Mouse (Mus musculus): ENCODE measurements around the gene Dapp1. TPM values are rescaled to one million over a fixed set of nuclear protein-coding genes. Genes with fewer than 3 reads are reported as not detected.

Dapp1 gene
- total and polyA plus RNA-seq, 3 experiments = 53.5 to 63.6 (median 62.8) TPM

DNA sequence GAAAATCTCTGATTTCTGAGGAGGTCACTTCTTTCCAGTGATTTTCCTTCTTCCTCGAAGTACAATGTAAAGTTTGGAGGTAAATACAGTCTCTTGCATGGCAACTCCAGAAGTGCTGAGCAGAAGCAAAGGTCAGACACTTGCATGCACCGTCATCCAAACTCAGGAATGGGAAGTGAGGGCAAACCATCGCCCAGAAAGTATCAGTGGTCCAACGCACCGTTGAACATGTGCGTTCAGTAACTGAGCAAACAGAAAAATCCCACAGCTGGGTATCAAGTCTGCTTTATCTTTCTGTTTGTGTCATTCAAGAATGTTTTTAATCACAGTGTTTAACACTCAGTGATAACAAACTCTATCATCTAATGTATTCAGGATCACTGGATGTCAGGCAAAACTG lies 21.2 kb upstream of the Dapp1 start (continued):
- TF ChIP-seq CHD1 (IDR thresholded peaks at IDR 0.05; ENCODE audit: low read depth, low read length) = peak; percentile 72; the same call in 1 of the 2 replicates
- TF ChIP-seq EP300 (IDR thresholded peaks at IDR 0.05; ENCODE audit: low read length) = peak; percentile 69

- H3K4me3 ChIP-seq (replicated peaks in 1 of 3; ENCODE audit: low read depth in 2 of 3, low read length in 2 of 3, poor library complexity in 1 of 3) = peak overlapping the region; percentile 2 to 31 (median 9)
- peaks cover 7% of the 10 kb centered on the region for H3K9me3 ChIP-seq (replicated peaks; ENCODE audit: low read length)
- in situ Hi-C loops (cut with MboI; ENCODE audit: low pct_ligation_motif_present, low pct_unique_long_range_greater_than_20kb, low sequenced_read_pairs) (loop anchor here (5.0 kb wide), 1 partner anchor 65 kb away; the partner anchor contains the start of genes 1110002E22Rik and Gm5105), dilution Hi-C loops (cut with MboI; ENCODE audit: extremely low pct_ligation_motif_present, extremely low pct_unique_long_range_greater_than_20kb, low sequenced_read_pairs) (no loop called here)
- DNase-seq (ENCODE audit: extremely low read depth) = peak; percentile 87
- H3K4me1 ChIP-seq (ENCODE audit: control insufficient read depth in 1 of 2, insufficient read depth in 2 of 2) = peaks cover 25 to 76% of the 10 kb centered on the region in 2 experiments
- no peaks in the 10 kb centered on the region for H3K36me3 ChIP-seq (replicated peaks in 1 of 2; ENCODE audit: control insufficient read depth in 1 of 2, insufficient read depth in 1 of 2, low read length in 1 of 2)
- H3K27ac ChIP-seq (ENCODE audit: insufficient read depth, low read depth) = peak overlapping the region; percentile 56
- H3K4me2 ChIP-seq (ENCODE audit: insufficient read depth, low read depth, poor library complexity, severe bottlenecking) = peak overlapping the region; percentile 96
- peak overlapping the region; percentile 63 for H3K9ac ChIP-seq (ENCODE audit: insufficient read depth, low read depth)
- 0 out of 2 replicates have a peak, but pooled peaks cover 3% of the 10 kb centered on the region for H3K79me2 ChIP-seq (replicated peaks; ENCODE audit: control insufficient read depth, extremely low read depth, insufficient read depth, poor library complexity, severe bottlenecking)
- no peaks in the 10 kb centered on the region for H3K27me3 ChIP-seq (replicated peaks)
- no peak for TF ChIP-seq KAT2A (IDR thresholded peaks at IDR 0.05; ENCODE audit: insufficient replicate concordance, low read length)
- no peak; the same call in 1 of the 2 replicates for TF ChIP-seq SIN3A (IDR thresholded peaks at IDR 0.05; ENCODE audit: low read length)
- peak; percentile 50; the same call in 1 of the 2 replicates for TF ChIP-seq GABPA (IDR thresholded peaks at IDR 0.05; ENCODE audit: insufficient replicate concordance, low read depth, low read length)
- TF ChIP-seq MEF2A (IDR thresholded peaks at IDR 0.05; ENCODE audit: borderline replicate concordance, low read depth, low read length) = peak; percentile 92; the same call in 1 of the 2 replicates
- no peak for TF ChIP-seq MXI1 (IDR thresholded peaks at IDR 0.05; ENCODE audit: low read depth, low read length)
- TF ChIP-seq RCOR1 (conservative IDR thresholded peaks at IDR 0.05; ENCODE audit: low read depth, low read length) = no peak
- TF ChIP-seq CHD1 (IDR thresholded peaks at IDR 0.05; ENCODE audit: low read depth, low read length) = no peak
- peak; percentile 60; the same call in 1 of the 2 replicates for TF ChIP-seq ZNF384 (IDR thresholded peaks at IDR 0.05; ENCODE audit: low read depth, low read length)
- TF ChIP-seq ELF1 (IDR thresholded peaks at IDR 0.05; ENCODE audit: low read depth, low read length) = peak; percentile 54; the same call in 1 of the 2 replicates
- TF ChIP-seq USF1 (IDR thresholded peaks at IDR 0.05; ENCODE audit: low read depth, low read length) = no peak
- TF ChIP-seq EP300 (IDR thresholded peaks at IDR 0.05; ENCODE audit: low read length) = peak; percentile 87
- TF ChIP-seq ZMIZ1 (IDR thresholded peaks at IDR 0.05; ENCODE audit: low read depth, low read length) = no peak
- no peak for TF ChIP-seq E2F4 (IDR thresholded peaks at IDR 0.05; ENCODE audit: insufficient replicate concordance, low read depth, low read length)
- peak; percentile 88 for TF ChIP-seq IRF4 (IDR thresholded peaks at IDR 0.05; ENCODE audit: low read depth, low read length)
- TF ChIP-seq SMC3 (IDR thresholded peaks at IDR 0.05; ENCODE audit: low read depth, low read length) = peak; percentile 26; the same call in 1 of the 2 replicates
- TF ChIP-seq NRF1 (IDR thresholded peaks at IDR 0.05; ENCODE audit: low read depth, low read length) = no peak
- TF ChIP-seq TBP (conservative IDR thresholded peaks at IDR 0.05; ENCODE audit: low read depth, low read length) = peak; percentile 51; the same call in 1 of the 2 replicates
- TF ChIP-seq PAX5 (IDR thresholded peaks at IDR 0.05; ENCODE audit: low read length) = no peak
- TF ChIP-seq NELFE (IDR thresholded peaks at IDR 0.05; ENCODE audit: low read depth, low read length) = no peak
- no peak; the same call in 1 of the 2 replicates for TF ChIP-seq MAZ (IDR thresholded peaks at IDR 0.05; ENCODE audit: low read depth, low read length)
- TF ChIP-seq MYC (IDR thresholded peaks at IDR 0.05; ENCODE audit: low read depth, low read length) = peak; percentile 71
- peak; percentile 58; the same call in 1 of the 2 replicates for TF ChIP-seq CHD2 (IDR thresholded peaks at IDR 0.05; ENCODE audit: low read length)
- no peak; the same call in none of the 2 replicates for TF ChIP-seq RAD21 (IDR thresholded peaks at IDR 0.05; ENCODE audit: low read depth, low read length)
- TF ChIP-seq USF2 (conservative IDR thresholded peaks at IDR 0.05; ENCODE audit: low read depth, low read length) = no peak
- peak; percentile 90 for TF ChIP-seq ETS1 (conservative IDR thresholded peaks at IDR 0.05; ENCODE audit: low read depth, low read length)
- no peak for TF ChIP-seq ZC3H11A (IDR thresholded peaks at IDR 0.05; ENCODE audit: low read depth, low read length)
- TF ChIP-seq HCFC1 (IDR thresholded peaks at IDR 0.05; ENCODE audit: low read depth, low read length) = no peak
- no peak for TF ChIP-seq ZKSCAN1 (IDR thresholded peaks at IDR 0.05; ENCODE audit: borderline replicate concordance, low read depth, low read length)
- peak; percentile 9; the same call in 1 of the 2 replicates for TF ChIP-seq JUN (IDR thresholded peaks at IDR 0.05; ENCODE audit: insufficient read depth, low read depth, low read length)
- no peak for TF ChIP-seq UBTF (IDR thresholded peaks at IDR 0.05; ENCODE audit: low read depth, low read length)
- TF ChIP-seq CTCF (conservative IDR thresholded peaks at IDR 0.05 in 1 of 2, IDR thresholded peaks at IDR 0.05 in 1 of 2; ENCODE audit: low read depth in 2 of 2, low read length in 2 of 2) = no peak
- TF ChIP-seq MAFK (IDR thresholded peaks at IDR 0.05; ENCODE audit: insufficient replicate concordance, low read length) = no peak; the same call in 1 of the 2 replicates
- peak; percentile 57; the same call in 1 of the 2 replicates for TF ChIP-seq MAX (IDR thresholded peaks at IDR 0.05; ENCODE audit: low read length)
- TF ChIP-seq POLR2AphosphoS2 (IDR thresholded peaks at IDR 0.05; ENCODE audit: low read depth, low read length) = 0 out of 2 replicates have a peak, but pooled peaks have one; percentile 12
- TF ChIP-seq POLR2A (IDR thresholded peaks at IDR 0.05; ENCODE audit: low read depth, low read length) = peak; percentile 53
- TF ChIP-seq TCF12 (IDR thresholded peaks at IDR 0.05; ENCODE audit: low read depth, low read length) = peak; percentile 89
- TF ChIP-seq BHLHE40 (IDR thresholded peaks at IDR 0.05; ENCODE audit: low read depth, low read length) = peak; percentile 81
These were observed 20.5 kb upstream of the Dapp1 start for GRCm38 (mm10) chr3:138001865-138002264.

All from CH12.LX (cell line).